Comparison of ENCODE assay signal across 15 mouse cellular contexts in genomic region chr14:102867697-102868096, GRCm38 (mm10).
"Had no signal": no experiment of that assay in that cellular context is flagged by ENCODE, and none has a peak within 500 bp of the region (broad histone marks: within the 10 kb centered on the region; RNA-seq: fewer than 3 reads in every experiment).

No protein-coding gene starts in this region.

- H3K4me3 ChIP-seq: neural tube, embryonic 13.5 days; neural tube, embryonic 15.5 days; stomach, embryonic 15.5 days had no signal

- H3K4me2 ChIP-seq: neural tube, embryonic 13.5 days; neural tube, embryonic 15.5 days; stomach, embryonic 15.5 days had no signal

- H3K36me3 ChIP-seq: neural tube, embryonic 13.5 days; neural tube, embryonic 15.5 days; stomach, embryonic 15.5 days had no signal

- DNase-seq: retina, postnatal 1 day; right cerebral cortex, postnatal 14 days; right cerebral cortex, postnatal 25 days; right cerebral cortex, postnatal 4 days; spleen, adult 18-20 months; thymus, adult 18-20 months; thymus, adult 2 months; thymus, postnatal 14 days; thymus, postnatal 25 days; thymus, postnatal 36 days; thymus, postnatal 4 days had no signal

- H3K9me3 ChIP-seq: neural tube, embryonic 13.5 days; neural tube, embryonic 15.5 days; stomach, embryonic 15.5 days had no signal

- H3K27ac ChIP-seq: neural tube, embryonic 13.5 days; neural tube, embryonic 15.5 days; stomach, embryonic 15.5 days; stomach, postnatal 0 days had no signal

- H3K9ac ChIP-seq: neural tube, embryonic 13.5 days; neural tube, embryonic 15.5 days; stomach, embryonic 15.5 days had no signal

- H3K4me1 ChIP-seq: neural tube, embryonic 13.5 days; neural tube, embryonic 15.5 days; stomach, embryonic 15.5 days had no signal

- H3K27me3 ChIP-seq: neural tube, embryonic 13.5 days; neural tube, embryonic 15.5 days; stomach, embryonic 15.5 days had no signal
